Mouse (Mus musculus) mesoderm, embryonic 11.5 days (tissue): ENCODE data around the gene Gm49027.

Experiments
- DNase-seq: peaks from one replicate; pipeline ENCODE4 v3.0.0-alpha.2; 2012; ENCODE audit warnings: low read depth, low spot score

The Gm49027 gene

DNA sequence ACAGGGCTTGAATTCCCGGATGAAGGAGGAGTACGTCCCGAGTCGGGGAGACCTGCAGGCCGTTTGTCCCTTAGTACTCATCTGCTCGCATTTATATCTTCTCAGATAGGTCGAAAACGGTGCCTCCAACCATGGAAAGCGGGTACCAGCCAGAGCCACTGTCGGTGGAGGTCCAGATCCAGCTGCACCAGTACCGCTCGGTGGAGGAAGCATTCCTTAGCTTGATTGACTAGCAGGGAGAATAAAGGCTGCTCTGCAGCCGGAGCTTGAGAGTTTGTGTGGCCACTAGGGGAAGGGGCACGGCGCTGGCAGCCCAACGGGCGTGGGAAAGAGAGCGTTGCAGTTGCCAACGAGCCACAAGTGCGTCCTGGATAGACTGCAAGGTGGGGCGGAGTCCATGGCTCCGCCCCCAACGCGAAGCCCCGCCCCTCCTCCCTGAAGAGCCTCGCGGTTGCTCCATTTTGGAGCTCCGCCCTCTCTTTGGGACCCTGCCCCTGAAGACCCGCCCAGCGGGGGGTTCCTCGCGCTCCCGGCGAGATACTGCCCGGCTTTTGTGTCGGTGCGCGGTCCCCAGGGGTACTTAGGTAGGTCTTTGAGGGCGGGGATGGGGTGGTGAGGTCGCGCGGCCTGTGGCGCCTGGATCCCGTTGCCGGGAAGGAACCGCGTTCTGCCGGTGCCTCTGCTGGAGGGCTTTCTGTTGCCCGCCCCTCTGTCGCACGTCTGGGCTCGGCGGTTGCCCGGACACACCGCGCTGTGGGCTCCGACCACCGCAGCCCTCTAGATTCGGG is 17.2 kb downstream of the Gm49027 start:
- DNase-seq: peak; percentile 97

DNA sequence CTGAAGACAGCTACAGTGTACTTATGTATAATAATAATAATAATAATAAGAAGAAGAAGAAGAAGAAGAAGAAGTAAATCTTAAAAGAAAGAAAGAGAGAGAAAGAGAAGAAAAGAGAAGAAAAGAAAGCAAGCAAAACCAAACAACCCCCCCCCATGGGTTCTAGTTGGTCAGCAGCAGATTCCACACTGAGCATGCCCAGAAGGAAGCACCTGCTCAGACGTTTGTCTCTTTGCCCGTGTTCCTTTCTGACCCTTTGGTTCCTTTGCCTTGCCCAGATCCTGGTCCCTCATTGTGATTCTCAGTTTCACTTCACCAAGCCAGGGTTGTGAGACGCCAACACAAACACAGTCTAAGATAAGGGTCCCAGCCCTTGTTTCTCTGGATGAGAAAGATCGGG is 23.3 kb downstream of the Gm49027 start:
- no peak for DNase-seq

- DNase-seq: no peak
These were observed 25.6 kb downstream of the Gm49027 start for GRCm38 (mm10) chr5:123499717-123500116.

GRCm38 (mm10) chr5:123489935-123490334 is 35.4 kb downstream of the Gm49027 start:
- peak; percentile 45 for DNase-seq

- peak; percentile 80 for DNase-seq
These were observed 36.0 kb downstream of the Gm49027 start, which contains the start of the genes Lrrc43 and Il31 for GRCm38 (mm10) chr5:123489112-123489785. Lrrc43 (plus strand) TSS chr5:123489305. Il31 (minus strand) TSS chr5:123489489.

- DNase-seq: no peak
These were observed 37.5 kb downstream of the Gm49027 start for GRCm38 (mm10) chr5:123487659-123488395.

DNA sequence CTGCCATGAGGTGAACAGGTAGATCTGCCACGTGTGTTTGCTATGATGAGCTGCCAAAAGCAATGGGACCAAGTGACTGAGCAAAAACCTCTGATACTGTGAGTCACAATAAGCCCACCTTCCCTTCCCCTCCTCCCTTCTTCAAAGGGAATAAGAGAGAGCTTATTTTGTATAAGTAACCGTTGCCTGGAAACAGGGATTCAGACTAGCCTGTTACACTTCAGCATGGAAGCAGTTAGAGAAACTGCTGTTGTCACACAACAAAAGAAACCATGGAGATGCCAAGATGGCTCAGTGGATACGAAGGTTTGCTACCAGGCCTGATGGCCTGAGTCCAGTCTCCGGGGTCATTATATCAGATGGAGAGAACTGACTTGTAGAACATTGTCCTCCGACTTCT is 51.5 kb downstream of the Gm49027 start:
- DNase-seq: no peak

DNA sequence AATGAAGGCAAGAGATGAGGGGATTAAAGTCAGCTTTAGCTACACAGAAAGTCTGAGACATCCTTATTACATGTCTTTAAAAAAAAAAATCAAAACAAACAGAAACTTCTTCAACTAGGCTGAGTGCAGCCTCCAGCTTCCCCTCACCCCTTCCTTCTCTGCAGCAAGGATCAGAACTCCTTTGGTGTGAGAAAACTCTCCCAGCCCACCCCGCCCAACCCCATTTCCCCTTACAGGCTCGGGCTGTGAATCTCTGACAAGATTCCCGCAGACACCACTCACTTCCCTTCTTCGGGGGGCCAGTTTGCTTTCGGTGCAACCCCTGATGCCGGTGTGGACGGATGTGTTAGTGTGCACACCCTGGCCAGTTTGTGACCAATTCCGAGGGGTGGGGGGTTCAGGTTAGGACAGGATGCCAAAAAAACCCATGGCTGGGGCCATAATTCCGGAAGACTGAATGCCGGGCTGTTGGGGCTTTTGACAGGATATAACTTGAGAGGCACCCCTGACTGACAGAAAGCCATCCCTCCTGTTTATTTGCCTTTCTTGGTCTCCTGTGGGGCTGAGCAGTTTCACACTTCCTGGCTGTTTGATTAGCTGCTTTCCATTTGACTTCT is 54.4 kb downstream of the Gm49027 start:
- peak; percentile 10 for DNase-seq

DNA sequence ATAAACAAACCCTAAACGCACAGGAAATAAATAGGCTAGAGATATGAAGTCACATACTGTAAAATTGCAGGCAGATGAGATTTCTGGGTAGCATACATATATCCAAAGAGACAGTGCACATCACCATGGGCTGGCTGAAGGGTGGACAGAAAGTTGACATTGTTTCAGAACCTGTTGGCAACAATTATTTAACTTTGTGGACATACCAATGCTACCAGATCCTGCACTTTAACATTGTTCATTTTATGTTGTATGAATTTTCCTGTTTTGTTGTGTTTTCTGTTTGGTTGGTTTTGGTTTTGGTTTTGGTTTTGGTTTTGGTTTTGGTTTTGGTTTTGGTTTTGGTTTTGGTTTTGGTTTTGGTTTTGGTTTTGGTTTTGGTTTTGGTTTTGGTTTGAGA is 60.6 kb downstream of the Gm49027 start:
- no peak for DNase-seq
